Mouse (Mus musculus) natural killer cell, adult 2 months (primary cell): Measurements from ENCODE around the gene Gm10118.

ENCODE experiments used
- DNase-seq, 2 experiments: peaks; one replicate each; pipeline ENCODE4 v3.0.0; 2022; ENCODE audit warnings: low spot score in 2 of 2

The Gm10118 gene

GRCm38 (mm10) chr10:63927334-63927733, at the start of gene Gm10118:
Gene Gm10118 (minus strand): TSS chr10:63927434.
- DNase-seq: no peak

GRCm38 (mm10) chr10:63972300-63972699, 45.1 kb upstream of the Gm10118 start:
- DNase-seq: no peak

GRCm38 (mm10) chr10:63954308-63954930, 27.2 kb upstream of the Gm10118 start:
- no peak for DNase-seq

- no peak for DNase-seq
Observed at GRCm38 (mm10) chr10:63951481-63951880, 24.2 kb upstream of the Gm10118 start.

- DNase-seq: no peak
Observed at GRCm38 (mm10) chr10:63950867-63951266, 23.6 kb upstream of the Gm10118 start.

- no peak for DNase-seq
Observed at GRCm38 (mm10) chr10:63947266-63947665, 20.0 kb upstream of the Gm10118 start.

GRCm38 (mm10) chr10:63945534-63945933, 18.3 kb upstream of the Gm10118 start:
- DNase-seq: no peak

- no peak for DNase-seq
Observed at GRCm38 (mm10) chr10:63933946-63934345, 6.7 kb upstream of the Gm10118 start.

- no peak for DNase-seq
Observed at GRCm38 (mm10) chr10:63908878-63909277, 18.4 kb downstream of the Gm10118 start.

- DNase-seq: no peak
Observed at GRCm38 (mm10) chr10:63899891-63900290, 27.3 kb downstream of the Gm10118 start.

- DNase-seq: no peak
Observed at GRCm38 (mm10) chr10:63894612-63895011, 32.6 kb downstream of the Gm10118 start.

GRCm38 (mm10) chr10:63886449-63887088, 40.7 kb downstream of the Gm10118 start:
- DNase-seq: no peak

GRCm38 (mm10) chr10:63880462-63880903, 46.8 kb downstream of the Gm10118 start:
- DNase-seq: no peak
